Mouse (Mus musculus): Measurements from ENCODE around the gene Ankrd45. TPM values are rescaled to one million over a fixed set of nuclear protein-coding genes. Genes with fewer than 3 reads are reported as not detected.
A peak's percentile ranks its signal among the peaks of the same experiment; 100 is the strongest.
"Not testable (repeated sequence)": the region's sequence is repeated elsewhere in the genome, so short reads cannot be mapped to it uniquely, and the experiment has no call there.

The Ankrd45 gene
- total RNA-seq (2021): 10 to 100 TPM; 39.6 to 45.7 TPM

GRCm38 (mm10) chr1:161142531-161143159, at the start of gene Ankrd45:
Gene Ankrd45 (plus strand): TSS chr1:161142691.
- DNase-seq (ENCODE audit: extremely low spot score in 1 of 2, low spot score in 2 of 2): peak; percentile 60 to 63
- intact Hi-C loops (cut with DNase I): no loop called here

GRCm38 (mm10) chr1:161099721-161100405, 42.6 kb upstream of the Ankrd45 start:
- intact Hi-C loops (cut with DNase I): no loop called here
- DNase-seq (ENCODE audit: extremely low spot score in 1 of 2, low spot score in 2 of 2): no peak

GRCm38 (mm10) chr1:161103842-161104241, 38.6 kb upstream of the Ankrd45 start:
- intact Hi-C loops (cut with DNase I): no loop called here
- DNase-seq (ENCODE audit: extremely low spot score in 1 of 2, low spot score in 2 of 2): no peak

DNA sequence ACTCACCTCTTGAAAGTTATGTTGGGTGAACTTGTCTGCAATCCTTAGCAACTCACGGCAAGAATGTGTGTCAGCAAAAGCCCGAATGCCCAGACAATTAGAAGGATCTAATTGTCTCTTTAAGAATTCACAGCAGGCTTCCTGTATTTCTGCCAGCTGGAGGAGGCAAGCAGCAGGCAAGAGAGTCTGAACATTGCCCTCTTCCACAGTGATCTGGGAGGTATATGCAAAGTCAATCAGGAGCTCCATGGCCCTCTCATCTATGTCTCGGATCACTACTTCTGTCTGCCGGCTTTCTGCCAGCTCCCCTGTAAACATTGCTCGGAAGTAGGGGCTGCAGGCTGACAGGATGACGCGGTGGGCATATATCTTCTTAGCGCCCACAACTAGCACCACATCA, 33.3 kb upstream of the Ankrd45 start:
- DNase-seq (ENCODE audit: extremely low spot score in 1 of 2, low spot score in 2 of 2): no peak
- intact Hi-C loops (cut with DNase I): no loop called here

DNA sequence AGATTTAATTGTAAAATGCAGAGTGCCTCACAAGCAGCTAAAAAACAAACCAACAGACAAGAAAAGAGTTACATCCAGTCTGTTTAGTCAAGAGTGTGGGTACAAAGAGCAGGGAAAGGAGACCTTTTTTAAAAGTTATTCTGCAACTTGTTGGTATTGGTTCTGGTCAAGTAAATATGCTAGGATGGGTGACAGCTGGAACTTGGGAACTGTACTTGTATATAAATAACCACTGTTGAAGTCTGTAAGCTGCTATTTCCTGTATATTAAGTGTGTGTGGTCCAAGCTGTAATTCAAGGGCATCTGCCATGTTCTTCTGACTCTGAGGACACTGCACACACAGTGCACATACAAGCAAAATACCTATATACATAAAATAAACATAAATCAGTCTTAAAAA, 27.9 kb upstream of the Ankrd45 start:
- no peak for DNase-seq (ENCODE audit: extremely low spot score in 1 of 2, low spot score in 2 of 2)
- intact Hi-C loops (cut with DNase I): no loop called here

DNA sequence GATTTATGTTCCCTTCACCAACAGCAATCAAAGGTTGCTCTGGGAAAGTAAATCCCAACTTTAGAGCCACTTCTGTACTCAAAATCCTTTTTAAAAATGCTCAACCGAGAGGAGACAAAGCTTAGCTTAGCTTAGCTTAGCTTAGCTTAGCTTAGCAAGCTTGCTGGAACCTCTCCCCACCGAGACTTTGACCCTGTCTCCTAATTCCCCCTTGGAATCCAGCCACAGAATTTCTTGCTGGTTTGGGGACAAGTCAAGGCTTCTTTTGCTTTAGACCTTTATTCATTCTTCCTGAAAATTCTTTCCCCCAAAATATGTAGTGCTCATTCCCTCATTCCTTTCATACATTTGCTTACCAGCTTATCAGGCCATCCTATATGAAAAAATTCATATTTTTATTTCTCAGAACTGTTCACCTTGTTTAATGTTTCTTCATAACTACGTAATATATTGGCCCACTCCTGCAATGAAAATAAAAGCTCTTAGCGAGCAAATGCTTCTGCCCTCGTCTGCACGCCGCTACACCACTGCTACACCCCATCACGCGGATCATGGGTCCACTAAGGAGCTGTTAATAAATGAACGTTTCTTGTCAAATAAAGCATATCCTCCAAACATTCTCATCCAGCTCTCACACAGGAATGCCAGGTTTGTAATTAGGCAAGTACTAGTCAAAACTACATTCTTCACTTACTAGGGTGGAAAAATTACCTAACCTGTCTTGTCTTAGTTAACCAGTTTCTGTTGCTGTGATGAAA, 19.7 kb upstream of the Ankrd45 start:
- DNase-seq (ENCODE audit: extremely low spot score in 1 of 2, low spot score in 2 of 2): no peak
- intact Hi-C loops (cut with DNase I): no loop called here

DNA sequence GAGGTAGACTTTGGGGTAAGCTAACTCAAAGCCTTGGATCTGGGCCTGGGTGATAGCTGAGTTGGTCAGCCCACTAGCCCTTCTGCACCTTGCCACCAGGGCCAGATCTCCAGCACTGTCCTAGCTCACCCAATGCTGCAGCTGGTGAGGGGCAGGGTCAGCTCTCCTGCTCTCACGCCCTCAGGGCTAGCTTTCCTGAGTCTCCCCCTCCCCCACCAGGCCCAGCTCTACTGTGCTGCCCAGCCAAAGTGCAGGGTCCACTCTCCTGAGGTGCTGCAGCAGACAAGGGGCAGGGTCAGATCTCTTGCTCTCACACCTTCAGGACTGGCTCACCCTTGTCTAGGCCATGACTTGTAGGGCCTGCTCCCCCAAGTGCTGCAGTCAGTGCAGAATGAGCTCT, 16.0 kb upstream of the Ankrd45 start:
- no peak for DNase-seq (ENCODE audit: extremely low spot score in 1 of 2, low spot score in 2 of 2)
- intact Hi-C loops (cut with DNase I): no loop called here

DNA sequence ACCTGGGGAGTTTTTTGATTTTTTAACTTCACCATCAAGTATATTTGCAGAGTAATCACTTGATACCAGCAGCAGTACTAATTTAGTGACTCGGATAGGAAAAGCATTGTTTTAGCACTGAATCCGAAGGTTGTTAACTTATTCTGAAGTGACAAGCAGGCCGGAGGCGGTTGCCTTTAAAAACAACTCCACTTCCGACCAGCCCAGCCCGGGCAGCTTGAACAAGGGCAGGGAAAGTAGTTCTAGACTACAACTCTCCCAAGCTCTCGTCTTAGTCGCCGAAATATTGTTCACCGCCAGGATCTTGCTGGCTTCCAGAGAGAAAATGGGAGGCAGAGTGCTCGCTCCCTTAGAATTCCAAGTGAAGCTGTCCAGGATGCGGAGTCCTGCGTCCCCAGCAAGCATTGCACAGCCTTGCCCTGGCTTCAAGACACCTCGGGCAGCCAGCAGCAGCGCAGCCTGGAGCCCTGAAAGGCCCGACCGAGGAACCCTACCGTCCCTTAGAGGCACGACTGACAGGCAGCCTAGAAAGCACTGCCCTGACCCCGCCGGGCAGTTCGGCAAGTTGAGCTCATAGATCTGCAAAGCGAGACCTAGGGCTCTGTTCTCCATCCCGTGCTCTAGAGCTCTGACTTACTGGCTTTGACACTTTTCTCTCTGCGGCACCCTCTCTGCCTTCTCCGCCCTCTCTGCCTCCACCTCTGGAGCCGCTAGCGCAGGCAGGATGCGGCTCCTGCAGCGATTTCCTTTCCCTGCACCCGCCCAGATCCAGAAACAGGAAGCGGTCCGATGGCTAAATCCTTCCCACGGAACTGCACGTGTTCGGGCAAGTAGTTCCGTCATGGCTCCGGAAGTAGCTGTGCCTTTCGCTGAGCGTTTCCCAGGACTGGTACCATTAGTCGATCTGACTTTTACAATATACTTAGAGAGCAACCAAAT, 11.5 kb upstream of the Ankrd45 start, which contains the start of gene Klhl20:
Klhl20 (minus strand) TSS at position 786 of the 939 bp plus-strand sequence.
- peak; percentile 93 to 96 for DNase-seq (ENCODE audit: extremely low spot score in 1 of 2, low spot score in 2 of 2)
- intact Hi-C loops (cut with DNase I): no loop called here

GRCm38 (mm10) chr1:161139496-161139895, 3.0 kb upstream of the Ankrd45 start:
- intact Hi-C loops (cut with DNase I): no loop called here
- no peak for DNase-seq (ENCODE audit: extremely low spot score in 1 of 2, low spot score in 2 of 2)

DNA sequence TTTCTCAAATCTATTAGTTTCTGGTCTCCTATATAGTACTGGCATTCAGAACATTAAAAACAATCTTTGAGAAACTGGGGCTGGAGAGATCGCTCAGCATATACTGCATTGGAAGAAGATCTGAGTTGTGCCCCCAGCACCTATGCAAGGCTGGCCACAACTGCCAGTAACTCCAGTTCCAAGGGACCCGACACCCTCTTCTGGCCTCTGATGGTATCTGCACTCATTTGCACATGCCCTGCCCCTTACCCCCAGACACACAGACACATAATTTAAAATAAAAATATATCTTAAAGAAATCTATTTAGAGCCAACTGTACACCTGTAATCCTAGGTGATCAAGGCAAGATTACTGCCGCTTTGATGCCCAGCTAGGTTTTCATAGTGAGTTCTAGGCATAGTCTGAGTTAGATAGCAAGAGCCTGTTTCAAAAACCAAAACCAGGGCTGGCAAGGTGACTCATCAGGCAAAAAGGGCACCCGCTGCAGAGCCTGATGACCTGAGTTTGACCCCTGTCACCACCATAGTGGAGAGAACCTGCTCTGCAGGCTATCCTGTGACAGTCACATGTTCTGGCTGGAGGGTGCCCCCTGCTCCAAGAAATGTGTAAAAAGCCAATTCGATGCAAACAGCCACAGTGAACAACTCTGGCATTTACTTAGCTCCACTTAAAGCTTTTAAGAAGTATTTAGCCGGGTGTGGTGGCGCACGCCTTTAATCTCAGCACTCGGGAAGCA, 2.3 kb upstream of the Ankrd45 start:
- no peak for DNase-seq (ENCODE audit: extremely low spot score in 1 of 2, low spot score in 2 of 2)
- intact Hi-C loops (cut with DNase I): no loop called here

DNA sequence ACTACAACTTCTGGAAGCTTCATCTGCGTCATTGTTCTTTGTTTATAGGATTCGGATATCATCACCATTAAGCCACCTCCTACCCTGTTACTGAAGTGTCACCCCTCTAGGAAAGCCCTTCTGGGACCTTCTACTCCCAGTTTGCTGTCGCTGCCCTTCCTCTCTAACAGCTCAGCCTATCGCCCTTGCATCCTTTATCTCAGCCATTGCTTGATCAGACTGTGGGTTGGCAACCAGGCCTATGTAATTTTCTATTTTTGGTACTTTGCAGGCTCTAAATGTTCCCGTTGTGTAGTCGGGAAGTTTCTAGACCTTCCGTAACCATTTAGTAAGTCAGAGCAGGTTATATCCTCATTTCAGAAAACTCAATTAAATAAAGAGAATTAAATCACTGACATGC, 725 bp downstream of the Ankrd45 start:
- intact Hi-C loops (cut with DNase I): no loop called here
- DNase-seq (ENCODE audit: extremely low spot score in 1 of 2, low spot score in 2 of 2): no peak

DNA sequence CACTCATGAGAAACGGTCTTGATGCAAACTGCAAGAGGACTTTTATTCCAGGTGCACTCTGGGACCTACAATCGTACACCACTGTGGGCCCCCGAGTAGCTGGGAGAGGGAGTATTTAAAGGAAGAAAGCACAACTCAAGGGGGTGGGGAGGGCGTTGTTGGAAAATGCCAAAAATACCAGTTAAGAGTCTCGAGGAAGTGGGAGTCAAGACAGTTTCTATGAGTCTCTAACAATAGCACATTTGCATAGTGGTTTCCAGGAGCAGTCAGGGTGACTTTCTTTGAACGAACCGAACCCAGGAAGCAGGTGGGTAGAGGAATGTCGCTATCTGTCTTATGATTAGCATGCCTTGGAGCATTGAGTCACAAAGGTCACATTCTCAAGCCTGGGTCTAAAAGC, 3.1 kb downstream of the Ankrd45 start:
- intact Hi-C loops (cut with DNase I); DNase-seq (ENCODE audit: extremely low spot score in 1 of 2, low spot score in 2 of 2): not testable (repeated sequence)

DNA sequence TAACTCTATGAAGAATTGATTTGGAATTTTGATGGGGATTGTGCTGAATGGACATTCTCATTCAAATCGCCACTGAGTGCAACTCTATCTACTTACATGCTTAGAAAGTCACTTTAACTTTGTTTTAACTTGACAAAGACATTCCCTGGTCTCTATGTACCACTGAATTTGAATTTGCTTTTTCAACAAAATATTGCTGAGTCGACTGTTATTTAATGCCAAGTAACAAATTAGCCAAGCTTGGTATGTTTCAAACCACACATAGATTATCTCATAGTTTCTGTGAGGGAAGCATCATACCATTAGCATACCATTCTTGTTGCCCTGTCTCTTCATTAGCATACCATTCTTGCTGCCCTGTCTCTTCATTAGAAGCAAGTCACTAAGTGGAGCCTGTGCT, 5.4 kb downstream of the Ankrd45 start:
- intact Hi-C loops (cut with DNase I): no loop called here
- DNase-seq (ENCODE audit: extremely low spot score in 1 of 2, low spot score in 2 of 2): no peak

DNA sequence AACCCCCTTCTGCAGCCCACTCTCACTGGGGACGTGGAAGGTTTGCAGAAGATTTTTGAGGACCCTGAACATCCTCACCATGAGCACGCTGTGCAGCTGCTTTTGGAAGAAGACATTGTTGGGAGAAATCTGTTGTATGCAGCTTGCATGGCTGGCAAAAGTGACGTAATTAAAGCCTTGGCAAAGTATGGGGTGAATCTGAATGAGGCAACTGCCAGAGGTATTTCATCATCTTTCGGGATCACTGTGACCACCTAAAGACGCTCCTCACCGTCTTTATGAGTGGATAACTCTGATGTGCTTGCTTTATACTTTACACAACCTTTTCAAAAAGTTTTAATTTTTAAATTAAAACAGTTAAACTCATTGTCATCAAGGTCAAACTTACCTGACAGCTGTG, 8.6 kb downstream of the Ankrd45 start:
- intact Hi-C loops (cut with DNase I): no loop called here
- no peak for DNase-seq (ENCODE audit: extremely low spot score in 1 of 2, low spot score in 2 of 2)

GRCm38 (mm10) chr1:161156546-161156945, 14.1 kb downstream of the Ankrd45 start:
- intact Hi-C loops (cut with DNase I): no loop called here
- DNase-seq (ENCODE audit: extremely low spot score in 1 of 2, low spot score in 2 of 2): no peak

- intact Hi-C loops (cut with DNase I): no loop called here
- DNase-seq (ENCODE audit: extremely low spot score in 1 of 2, low spot score in 2 of 2): no peak
Observed at GRCm38 (mm10) chr1:161159214-161159613, 16.7 kb downstream of the Ankrd45 start, which contains the start of gene Tex50. Gene Tex50 (minus strand): TSS chr1:161159314.

DNA sequence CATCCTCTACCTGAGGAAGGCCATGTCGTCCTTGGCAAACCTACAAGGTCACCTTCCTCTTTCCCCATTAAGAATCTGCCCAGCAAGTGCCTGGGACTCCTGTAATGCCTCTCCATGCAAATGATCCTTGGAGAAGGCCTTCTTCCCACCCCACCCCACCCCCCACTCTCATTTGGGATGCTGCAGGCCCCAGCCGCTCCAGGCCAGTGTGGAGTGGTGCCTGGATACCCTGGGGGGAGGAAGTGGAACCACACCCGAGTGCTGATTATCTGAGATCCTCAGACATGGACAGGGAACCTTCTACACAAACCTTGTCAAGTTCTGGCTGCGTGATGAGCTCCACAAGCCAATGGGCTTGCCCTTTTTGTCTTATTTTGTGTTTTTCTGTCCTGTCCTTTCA, 17.8 kb downstream of the Ankrd45 start:
- intact Hi-C loops (cut with DNase I): no loop called here
- DNase-seq (ENCODE audit: extremely low spot score in 1 of 2, low spot score in 2 of 2): no peak

- DNase-seq (ENCODE audit: extremely low spot score in 1 of 2, low spot score in 2 of 2): peak; percentile 63 to 86
- intact Hi-C loops (cut with DNase I): loop anchor here (10.0 kb wide), 1 partner anchor 86 kb away; no protein-coding TSS in a partner anchor
Observed at GRCm38 (mm10) chr1:161170651-161171050, 28.2 kb downstream of the Ankrd45 start.

All from left cerebral cortex, postnatal 10 days (tissue).